Mouse (Mus musculus): ENCODE results near the gene Fbxl22. TPM values are rescaled to one million over a fixed set of nuclear protein-coding genes. Genes with fewer than 3 reads are reported as not detected.

The Fbxl22 gene
- polyA plus RNA-seq, 1 experiment from 2014 or later, result 30.8 TPM

DNA sequence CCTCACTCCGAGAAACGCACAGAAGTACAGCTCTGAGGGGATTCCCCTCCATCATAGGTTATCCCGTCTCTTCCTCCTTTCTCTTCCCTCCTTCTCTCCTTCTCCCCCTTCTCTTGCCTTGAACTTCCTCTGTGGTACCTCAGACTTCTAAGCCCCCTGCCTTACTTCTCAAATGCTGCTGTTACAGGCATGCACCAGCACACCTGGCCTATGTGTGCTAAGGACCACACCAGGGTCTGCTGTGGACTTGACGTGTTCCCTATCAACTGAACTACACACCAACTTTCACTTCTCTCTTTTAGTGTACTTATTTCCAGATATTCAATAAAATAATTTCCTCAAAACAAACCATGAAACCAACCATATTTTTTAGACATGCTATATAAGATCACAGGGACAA lies 28.4 kb upstream of the Fbxl22 start:
- H3K9ac ChIP-seq (ENCODE audit: low read length), result no peak overlapping the region
- H3K4me2 ChIP-seq (replicated peaks; ENCODE audit: low read depth), result no peak overlapping the region
- H3K27me3 ChIP-seq (ENCODE audit: control insufficient read depth, insufficient read depth, low read length), result no peaks in the 10 kb centered on the region
- H3K9me3 ChIP-seq (ENCODE audit: control insufficient read depth, low read length), result no peaks in the 10 kb centered on the region
- WGBS, result 81% methylated on average over 4 of the region's 4 CpGs
- peaks cover 11% of the 10 kb centered on the region for H3K36me3 ChIP-seq (ENCODE audit: control insufficient read depth, insufficient read depth, low read length)
- no peak overlapping the region for H3K4me3 ChIP-seq (ENCODE audit: low read depth, low read length)
- ATAC-seq (ENCODE audit: low FRiP score, low TSS enrichment), result no peak
- TF ChIP-seq CTCF (IDR thresholded peaks at IDR 0.05; ENCODE audit: low read depth) (no peak), EP300 (optimal IDR thresholded peaks at IDR 0.05) (no peak)
- DNase-seq (ENCODE audit: low spot score), result no peak
- H3K27ac ChIP-seq (replicated peaks), result no peak overlapping the region
- no peaks in the 10 kb centered on the region for H3K4me1 ChIP-seq (replicated peaks; ENCODE audit: control insufficient read depth, insufficient read depth)

GRCm38 (mm10) chr9:66521595-66521994 lies 7.2 kb upstream of the Fbxl22 start:
- no peak for TF ChIP-seq CTCF (IDR thresholded peaks at IDR 0.05; ENCODE audit: low read depth)
- TF ChIP-seq EP300 (optimal IDR thresholded peaks at IDR 0.05), result no peak
- Histone ChIP-seq H3K4me3 (ENCODE audit: low read depth, low read length) (no peak overlapping the region), H3K27me3 (ENCODE audit: control insufficient read depth, insufficient read depth, low read length) (no peaks in the 10 kb centered on the region), H3K4me2 (replicated peaks; ENCODE audit: low read depth) (no peak overlapping the region), H3K4me1 (replicated peaks; ENCODE audit: control insufficient read depth, insufficient read depth) (no peaks in the 10 kb centered on the region), H3K27ac (replicated peaks) (no peak overlapping the region), H3K9ac (ENCODE audit: low read length) (no peak overlapping the region), H3K9me3 (ENCODE audit: control insufficient read depth, low read length) (no peaks in the 10 kb centered on the region), H3K36me3 (ENCODE audit: control insufficient read depth, insufficient read depth, low read length) (peaks cover 28% of the 10 kb centered on the region)
- ATAC-seq (ENCODE audit: low FRiP score, low TSS enrichment) (no peak), DNase-seq (ENCODE audit: low spot score) (no peak)
- 98% methylated on average over 3 of the region's 3 CpGs for WGBS

DNA sequence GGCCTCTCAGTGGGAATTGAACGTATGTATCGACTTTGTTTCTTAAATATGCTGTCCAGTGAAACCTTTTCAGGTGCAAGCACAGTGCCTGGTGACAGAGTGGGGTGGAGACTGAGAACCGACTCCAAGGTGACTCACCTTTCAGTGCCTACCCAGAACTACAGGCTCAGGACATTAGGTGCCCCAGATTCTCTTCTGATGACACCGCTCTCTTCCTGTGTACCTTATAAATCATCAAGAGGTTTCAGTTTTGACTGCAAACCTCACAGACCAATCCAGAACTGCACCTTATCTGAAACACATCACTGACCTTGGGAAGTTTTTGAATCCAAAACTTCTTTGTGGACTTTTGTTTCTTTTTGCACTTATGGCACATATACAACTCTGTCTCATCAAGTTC lies 5.9 kb upstream of the Fbxl22 start:
- 86% methylated on average over 4 of the region's 4 CpGs for WGBS
- no peak for DNase-seq (ENCODE audit: low spot score)
- Histone ChIP-seq H3K4me2 (replicated peaks; ENCODE audit: low read depth) (no peak overlapping the region), H3K9ac (ENCODE audit: low read length) (no peak overlapping the region), H3K4me3 (ENCODE audit: low read depth, low read length) (no peak overlapping the region), H3K4me1 (replicated peaks; ENCODE audit: control insufficient read depth, insufficient read depth) (no peaks in the 10 kb centered on the region; the same call in 1 of the 2 replicates), H3K36me3 (ENCODE audit: control insufficient read depth, insufficient read depth, low read length) (peaks cover 28% of the 10 kb centered on the region), H3K27ac (replicated peaks) (no peak overlapping the region), H3K27me3 (ENCODE audit: control insufficient read depth, insufficient read depth, low read length) (no peaks in the 10 kb centered on the region), H3K9me3 (ENCODE audit: control insufficient read depth, low read length) (no peaks in the 10 kb centered on the region)
- TF ChIP-seq CTCF (IDR thresholded peaks at IDR 0.05; ENCODE audit: low read depth) (no peak), EP300 (optimal IDR thresholded peaks at IDR 0.05) (no peak)
- ATAC-seq (ENCODE audit: low FRiP score, low TSS enrichment), result no peak

DNA sequence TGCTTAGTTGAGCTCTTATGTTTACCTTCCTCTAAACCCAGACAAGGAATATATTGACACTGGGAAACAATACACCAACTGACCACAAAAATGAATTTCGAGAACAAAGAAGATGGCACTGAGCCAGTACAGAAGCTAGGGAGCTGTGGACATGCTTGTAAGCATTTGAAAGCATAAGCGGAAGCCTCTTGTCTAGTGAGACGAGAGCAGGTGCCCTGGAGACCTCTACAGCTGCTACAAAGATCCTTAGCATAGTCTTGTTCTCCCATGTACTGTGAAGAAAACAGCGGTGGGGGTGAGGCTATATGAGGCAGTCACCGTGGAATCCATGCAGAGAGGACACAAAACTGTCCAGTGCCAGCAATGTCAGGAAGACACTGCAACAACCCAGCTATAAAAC lies 4.5 kb upstream of the Fbxl22 start:
- no peak overlapping the region for H3K4me3 ChIP-seq (ENCODE audit: low read depth, low read length)
- H3K27ac ChIP-seq (replicated peaks), result no peak overlapping the region
- H3K27me3 ChIP-seq (ENCODE audit: control insufficient read depth, insufficient read depth, low read length), result no peaks in the 10 kb centered on the region
- TF ChIP-seq EP300 (optimal IDR thresholded peaks at IDR 0.05) (no peak), CTCF (IDR thresholded peaks at IDR 0.05; ENCODE audit: low read depth) (no peak)
- H3K36me3 ChIP-seq (ENCODE audit: control insufficient read depth, insufficient read depth, low read length), result peaks cover 23% of the 10 kb centered on the region
- WGBS, result 57% methylated on average over 5 of the region's 5 CpGs
- no peak overlapping the region for H3K9ac ChIP-seq (ENCODE audit: low read length)
- no peak overlapping the region for H3K4me2 ChIP-seq (replicated peaks; ENCODE audit: low read depth)
- H3K4me1 ChIP-seq (replicated peaks; ENCODE audit: control insufficient read depth, insufficient read depth), result peaks cover 3% of the 10 kb centered on the region; the same call in 1 of the 2 replicates
- DNase-seq (ENCODE audit: low spot score), result no peak
- H3K9me3 ChIP-seq (ENCODE audit: control insufficient read depth, low read length), result no peaks in the 10 kb centered on the region
- no peak for ATAC-seq (ENCODE audit: low FRiP score, low TSS enrichment)

- no peaks in the 10 kb centered on the region for H3K9me3 ChIP-seq (ENCODE audit: control insufficient read depth, low read length)
- no peak overlapping the region for H3K4me3 ChIP-seq (ENCODE audit: low read depth, low read length)
- WGBS, result 60% methylated on average over 5 of the region's 5 CpGs
- H3K36me3 ChIP-seq (ENCODE audit: control insufficient read depth, insufficient read depth, low read length), result peaks cover 23% of the 10 kb centered on the region
- ATAC-seq (ENCODE audit: low FRiP score, low TSS enrichment) (no peak), DNase-seq (ENCODE audit: low spot score) (no peak)
- TF ChIP-seq CTCF (IDR thresholded peaks at IDR 0.05; ENCODE audit: low read depth) (no peak), EP300 (optimal IDR thresholded peaks at IDR 0.05) (no peak)
- no peak overlapping the region for H3K9ac ChIP-seq (ENCODE audit: low read length)
- H3K4me2 ChIP-seq (replicated peaks; ENCODE audit: low read depth), result no peak overlapping the region
- H3K27me3 ChIP-seq (ENCODE audit: control insufficient read depth, insufficient read depth, low read length), result no peaks in the 10 kb centered on the region
- no peak overlapping the region for H3K27ac ChIP-seq (replicated peaks)
- H3K4me1 ChIP-seq (replicated peaks; ENCODE audit: control insufficient read depth, insufficient read depth), result peaks cover 4% of the 10 kb centered on the region; the same call in 1 of the 2 replicates
Observed at GRCm38 (mm10) chr9:66518251-66518650, 3.9 kb upstream of the Fbxl22 start.

GRCm38 (mm10) chr9:66517746-66518145 lies 3.4 kb upstream of the Fbxl22 start:
- DNase-seq (ENCODE audit: low spot score), result no peak
- Histone ChIP-seq H3K4me1 (replicated peaks; ENCODE audit: control insufficient read depth, insufficient read depth) (peaks cover 4% of the 10 kb centered on the region; the same call in 1 of the 2 replicates), H3K4me2 (replicated peaks; ENCODE audit: low read depth) (no peak overlapping the region), H3K4me3 (ENCODE audit: low read depth, low read length) (no peak overlapping the region), H3K27ac (replicated peaks) (no peak overlapping the region), H3K9me3 (ENCODE audit: control insufficient read depth, low read length) (no peaks in the 10 kb centered on the region), H3K36me3 (ENCODE audit: control insufficient read depth, insufficient read depth, low read length) (peaks cover 23% of the 10 kb centered on the region), H3K27me3 (ENCODE audit: control insufficient read depth, insufficient read depth, low read length) (no peaks in the 10 kb centered on the region), H3K9ac (ENCODE audit: low read length) (no peak overlapping the region)
- TF ChIP-seq CTCF (IDR thresholded peaks at IDR 0.05; ENCODE audit: low read depth), result no peak
- no peak for TF ChIP-seq EP300 (optimal IDR thresholded peaks at IDR 0.05)
- ATAC-seq (ENCODE audit: low FRiP score, low TSS enrichment), result no peak
- 88% methylated on average over 10 of the region's 10 CpGs for WGBS
